Mouse (Mus musculus): ENCODE measurements around the gene Boc. TPM values are rescaled to one million over a fixed set of nuclear protein-coding genes. Genes with fewer than 3 reads are reported as not detected.

Gene Boc
- polyA plus RNA-seq, 1 experiment from 2014 or later, result 8.3 TPM

DNA sequence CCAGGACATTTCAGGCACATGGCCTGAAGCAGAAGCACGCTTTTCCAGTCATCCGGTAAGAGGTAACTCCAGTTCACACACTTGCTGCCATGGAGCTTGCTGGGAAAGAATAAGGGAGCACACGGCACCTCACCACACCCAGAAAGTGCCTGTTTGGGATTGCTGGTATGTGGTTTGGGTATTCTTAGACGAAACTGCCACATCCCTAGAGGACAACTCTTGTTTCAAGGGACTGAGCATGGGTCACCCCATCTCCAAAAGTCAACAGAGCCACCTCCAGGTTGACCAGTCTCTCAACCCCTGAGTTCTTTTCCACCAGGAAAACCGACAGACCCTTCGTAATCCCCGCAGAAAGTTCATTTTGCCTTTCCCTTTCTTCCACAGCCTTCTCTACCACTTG lies 1.6 kb downstream of the Boc start:
- 58% methylated on average over 7 of the region's 7 CpGs for WGBS
- H3K36me3 ChIP-seq (ENCODE audit: control insufficient read depth, insufficient read depth), result no peaks in the 10 kb centered on the region
- 0 out of 2 replicates have a peak, but pooled peaks cover 3% of the 10 kb centered on the region for H3K4me1 ChIP-seq (ENCODE audit: control insufficient read depth, insufficient read depth, low read length)
- H3K27me3 ChIP-seq (ENCODE audit: control insufficient read depth, insufficient read depth, low read length), result no peaks in the 10 kb centered on the region; the same call in none of the 2 replicates
- H3K4me2 ChIP-seq (ENCODE audit: low read depth, low read length), result peak overlapping the region; percentile 83
- no peak overlapping the region; the same call in 1 of the 2 replicates for H3K27ac ChIP-seq (ENCODE audit: low read length)
- ATAC-seq (replicated peaks; ENCODE audit: extremely low read depth, insufficient read depth, low FRiP score), result no peak
- peak overlapping the region; percentile 75 for H3K9ac ChIP-seq (ENCODE audit: low read length)
- H3K9me3 ChIP-seq (replicated peaks; ENCODE audit: control insufficient read depth, low read length), result 0 out of 2 replicates have a peak, but pooled peaks cover 3% of the 10 kb centered on the region
- peak overlapping the region; percentile 82 for H3K4me3 ChIP-seq (ENCODE audit: low read length)

DNA sequence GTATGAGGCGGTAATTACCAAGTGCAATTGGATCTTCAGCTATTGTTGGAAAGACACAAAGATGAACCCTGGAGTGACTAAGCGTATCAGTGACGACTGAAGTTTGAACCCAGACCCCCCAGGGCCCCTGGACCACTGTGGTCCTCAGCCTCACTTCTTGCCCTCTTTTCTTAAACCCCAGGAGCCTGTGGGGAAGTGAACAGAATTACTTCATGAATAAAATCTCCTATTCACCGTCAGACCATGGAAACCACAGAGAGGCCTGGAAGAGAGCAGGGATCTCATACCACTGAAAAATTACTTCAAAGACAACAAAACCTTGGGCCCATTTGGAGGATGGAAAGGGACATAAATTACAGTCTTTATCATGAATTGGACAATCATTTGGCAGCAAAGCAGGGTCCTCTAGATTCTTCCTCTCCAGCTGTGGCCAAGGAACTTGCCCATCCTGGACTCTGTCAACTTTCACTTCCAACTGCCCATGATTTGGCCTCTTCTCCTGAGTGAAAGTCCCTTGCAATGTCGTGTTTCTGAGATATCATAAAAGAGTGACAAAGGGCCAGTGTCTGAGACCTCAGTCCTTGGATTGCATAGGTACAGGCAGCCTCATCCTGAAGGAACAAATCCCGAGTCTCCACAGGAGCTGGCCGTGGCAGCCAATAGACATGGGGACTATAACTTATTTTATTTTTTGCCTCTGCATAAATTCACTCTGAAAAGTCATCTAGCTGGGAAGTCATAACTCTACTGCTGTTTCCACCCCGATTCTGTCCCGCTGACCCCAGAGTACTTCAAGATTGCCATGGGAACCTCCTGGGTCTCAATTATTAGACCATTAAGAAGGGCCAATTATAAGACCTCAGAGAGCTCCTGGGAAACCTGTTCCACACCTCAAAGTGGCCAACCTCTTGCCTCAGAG lies 2.6 kb downstream of the Boc start:
- Histone ChIP-seq H3K4me2 (ENCODE audit: low read depth, low read length) (peak overlapping the region; percentile 83), H3K27me3 (ENCODE audit: control insufficient read depth, insufficient read depth, low read length) (no peaks in the 10 kb centered on the region; the same call in none of the 2 replicates), H3K4me3 (ENCODE audit: low read length) (peak overlapping the region; percentile 82), H3K36me3 (ENCODE audit: control insufficient read depth, insufficient read depth) (no peaks in the 10 kb centered on the region), H3K9me3 (replicated peaks; ENCODE audit: control insufficient read depth, low read length) (0 out of 2 replicates have a peak, but pooled peaks cover 3% of the 10 kb centered on the region), H3K4me1 (ENCODE audit: control insufficient read depth, insufficient read depth, low read length) (0 out of 2 replicates have a peak, but pooled peaks cover 3% of the 10 kb centered on the region), H3K9ac (ENCODE audit: low read length) (no peak overlapping the region), H3K27ac (ENCODE audit: low read length) (no peak overlapping the region)
- no peak for ATAC-seq (replicated peaks; ENCODE audit: extremely low read depth, insufficient read depth, low FRiP score)
- 73% methylated on average over 9 of the region's 9 CpGs for WGBS

DNA sequence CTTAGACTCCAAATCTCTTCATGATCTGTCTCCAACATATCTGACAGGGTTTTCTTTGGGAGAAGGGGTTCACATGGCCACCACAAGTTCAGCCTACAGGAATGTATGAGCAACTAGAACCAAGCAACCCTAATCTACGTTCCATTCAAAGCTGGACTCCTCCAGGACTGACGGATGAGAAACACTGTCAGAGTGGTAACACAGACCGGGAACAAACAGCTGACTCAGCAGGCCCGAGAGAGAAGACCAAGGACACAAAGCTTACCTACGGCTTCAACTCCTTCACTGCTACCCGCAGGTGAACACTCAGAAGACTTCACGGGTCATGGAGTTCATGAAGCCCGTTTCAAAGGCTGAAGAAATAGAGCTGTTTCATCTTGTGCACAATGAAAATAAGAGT lies 4.8 kb downstream of the Boc start:
- Histone ChIP-seq H3K9me3 (replicated peaks; ENCODE audit: control insufficient read depth, low read length) (no peaks in the 10 kb centered on the region), H3K4me3 (ENCODE audit: low read length) (no peak overlapping the region), H3K27me3 (ENCODE audit: control insufficient read depth, insufficient read depth, low read length) (no peaks in the 10 kb centered on the region; the same call in 1 of the 2 replicates), H3K27ac (ENCODE audit: low read length) (no peak overlapping the region), H3K36me3 (ENCODE audit: control insufficient read depth, insufficient read depth) (no peaks in the 10 kb centered on the region), H3K4me2 (ENCODE audit: low read depth, low read length) (no peak overlapping the region), H3K4me1 (ENCODE audit: control insufficient read depth, insufficient read depth, low read length) (peaks cover 8% of the 10 kb centered on the region), H3K9ac (ENCODE audit: low read length) (no peak overlapping the region)
- no peak for ATAC-seq (replicated peaks; ENCODE audit: extremely low read depth, insufficient read depth, low FRiP score)
- 64% methylated on average over 8 of the region's 8 CpGs for WGBS

DNA sequence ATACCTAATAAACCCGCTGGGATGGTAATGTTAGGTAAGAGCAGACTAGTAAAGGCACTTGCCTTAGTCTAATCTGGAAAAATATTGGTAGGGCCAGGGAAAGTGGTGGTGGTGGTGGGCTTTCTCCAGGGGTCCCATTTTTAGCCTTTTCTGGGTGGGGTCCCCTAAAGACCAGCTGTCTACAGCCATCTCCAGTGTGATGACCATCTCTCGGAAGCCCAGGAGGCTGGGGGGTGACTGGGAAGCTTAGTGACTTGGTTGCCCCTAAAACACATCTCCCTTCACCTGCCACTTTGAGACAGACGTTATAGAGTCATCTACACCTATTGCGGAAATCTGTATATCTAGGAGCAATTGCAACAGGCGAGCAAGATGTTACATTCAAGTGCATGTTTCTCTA lies 6.0 kb downstream of the Boc start:
- no peak for ATAC-seq (replicated peaks; ENCODE audit: extremely low read depth, insufficient read depth, low FRiP score)
- no peak overlapping the region for H3K4me2 ChIP-seq (ENCODE audit: low read depth, low read length)
- no peak overlapping the region for H3K9ac ChIP-seq (ENCODE audit: low read length)
- no peaks in the 10 kb centered on the region; the same call in 1 of the 2 replicates for H3K27me3 ChIP-seq (ENCODE audit: control insufficient read depth, insufficient read depth, low read length)
- no peaks in the 10 kb centered on the region for H3K9me3 ChIP-seq (replicated peaks; ENCODE audit: control insufficient read depth, low read length)
- peaks cover 8% of the 10 kb centered on the region for H3K4me1 ChIP-seq (ENCODE audit: control insufficient read depth, insufficient read depth, low read length)
- no peak overlapping the region for H3K4me3 ChIP-seq (ENCODE audit: low read length)
- H3K36me3 ChIP-seq (ENCODE audit: control insufficient read depth, insufficient read depth), result no peaks in the 10 kb centered on the region
- H3K27ac ChIP-seq (ENCODE audit: low read length), result no peak overlapping the region
- WGBS, result 81% methylated on average over 5 of the region's 5 CpGs

DNA sequence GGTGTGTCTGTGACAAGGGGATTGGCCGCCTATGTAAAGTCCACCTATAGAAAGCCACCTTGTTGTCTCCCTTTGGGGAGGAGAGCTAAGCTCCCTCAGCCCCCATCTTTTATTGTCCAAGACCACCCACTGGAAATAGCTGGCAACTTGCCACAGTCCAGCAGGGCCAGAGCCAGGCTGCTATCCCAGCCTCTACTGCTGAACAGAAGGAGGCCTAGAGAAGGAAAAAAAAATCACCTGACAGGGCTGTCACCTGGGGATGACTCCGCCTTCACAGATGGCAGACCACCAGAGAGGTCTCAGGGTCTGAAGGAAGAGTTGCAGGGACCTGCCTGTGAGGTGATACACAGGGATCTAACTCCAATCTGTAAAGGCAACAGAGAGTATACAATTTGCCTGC lies 6.7 kb downstream of the Boc start:
- no peak for ATAC-seq (replicated peaks; ENCODE audit: extremely low read depth, insufficient read depth, low FRiP score)
- Histone ChIP-seq H3K9ac (ENCODE audit: low read length) (no peak overlapping the region), H3K4me3 (ENCODE audit: low read length) (no peak overlapping the region), H3K4me2 (ENCODE audit: low read depth, low read length) (no peak overlapping the region), H3K27me3 (ENCODE audit: control insufficient read depth, insufficient read depth, low read length) (no peaks in the 10 kb centered on the region; the same call in 1 of the 2 replicates), H3K9me3 (replicated peaks; ENCODE audit: control insufficient read depth, low read length) (no peaks in the 10 kb centered on the region), H3K27ac (ENCODE audit: low read length) (no peak overlapping the region), H3K4me1 (ENCODE audit: control insufficient read depth, insufficient read depth, low read length) (peaks cover 8% of the 10 kb centered on the region), H3K36me3 (ENCODE audit: control insufficient read depth, insufficient read depth) (no peaks in the 10 kb centered on the region)
- WGBS, result 75% methylated on average over 2 of the region's 2 CpGs

DNA sequence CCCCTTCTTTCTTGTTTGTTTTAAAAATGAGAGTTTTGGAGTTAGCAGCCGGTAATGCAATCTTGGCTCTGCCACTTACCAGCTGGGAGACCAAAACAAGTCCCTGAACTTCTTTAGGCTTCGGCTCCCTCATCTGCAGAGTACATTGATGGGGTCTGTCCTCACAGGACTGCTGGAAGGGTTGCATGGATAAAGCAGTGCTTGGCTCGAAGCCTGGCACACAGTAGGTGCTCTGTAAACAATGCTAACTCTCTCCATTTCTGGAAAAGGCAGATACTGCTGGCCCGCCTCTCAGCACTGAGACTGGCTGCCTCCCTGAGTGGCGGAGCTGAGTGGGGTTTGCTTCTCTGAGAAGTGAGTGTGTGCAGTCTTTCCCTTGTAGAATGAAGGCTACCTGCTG lies 7.2 kb downstream of the Boc start:
- no peak for ATAC-seq (replicated peaks; ENCODE audit: extremely low read depth, insufficient read depth, low FRiP score)
- H3K27me3 ChIP-seq (ENCODE audit: control insufficient read depth, insufficient read depth, low read length), result no peaks in the 10 kb centered on the region

DNA sequence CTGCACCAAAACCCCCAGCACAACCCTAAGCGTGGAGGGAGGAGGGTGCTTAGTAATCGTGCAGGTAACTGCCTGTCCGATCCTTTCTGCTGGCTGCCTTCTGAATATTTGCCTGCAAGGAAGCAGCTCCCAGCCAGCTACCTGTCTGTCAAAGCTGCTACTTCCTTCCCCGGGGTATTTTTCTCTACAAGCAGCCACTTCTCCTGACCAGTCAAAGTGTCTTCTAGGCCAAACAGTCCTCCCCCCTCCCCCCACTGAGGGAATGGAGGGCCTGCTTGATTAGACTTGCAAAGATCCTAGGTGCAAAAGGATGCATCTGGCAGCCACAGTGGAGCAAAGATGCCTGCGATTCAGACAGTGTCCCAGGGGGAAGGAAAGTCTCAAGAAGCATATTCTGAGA lies 7.9 kb downstream of the Boc start:
- no peak overlapping the region for H3K27ac ChIP-seq (ENCODE audit: low read length)
- peaks cover 11% of the 10 kb centered on the region for H3K4me1 ChIP-seq (ENCODE audit: control insufficient read depth, insufficient read depth, low read length)
- no peaks in the 10 kb centered on the region for H3K27me3 ChIP-seq (ENCODE audit: control insufficient read depth, insufficient read depth, low read length)
- ATAC-seq (replicated peaks; ENCODE audit: extremely low read depth, insufficient read depth, low FRiP score), result 0 out of 2 replicates have a peak, but pooled peaks have one; percentile 16
- no peak overlapping the region for H3K4me2 ChIP-seq (ENCODE audit: low read depth, low read length)
- H3K4me3 ChIP-seq (ENCODE audit: low read length), result no peak overlapping the region
- H3K9me3 ChIP-seq (replicated peaks; ENCODE audit: control insufficient read depth, low read length), result no peaks in the 10 kb centered on the region
- H3K36me3 ChIP-seq (ENCODE audit: control insufficient read depth, insufficient read depth), result no peaks in the 10 kb centered on the region
- WGBS, result 17% methylated on average over 5 of the region's 5 CpGs
- H3K9ac ChIP-seq (ENCODE audit: low read length), result no peak overlapping the region

More for the DNA sequence above, 7.2 kb downstream of the Boc start:
- Histone ChIP-seq H3K4me2 (ENCODE audit: low read depth, low read length) (no peak overlapping the region), H3K9me3 (replicated peaks; ENCODE audit: control insufficient read depth, low read length) (no peaks in the 10 kb centered on the region), H3K4me3 (ENCODE audit: low read length) (no peak overlapping the region), H3K36me3 (ENCODE audit: control insufficient read depth, insufficient read depth) (no peaks in the 10 kb centered on the region), H3K9ac (ENCODE audit: low read length) (no peak overlapping the region), H3K4me1 (ENCODE audit: control insufficient read depth, insufficient read depth, low read length) (peaks cover 8% of the 10 kb centered on the region), H3K27ac (ENCODE audit: low read length) (no peak overlapping the region)
- WGBS, result 53% methylated on average over 5 of the region's 5 CpGs

DNA sequence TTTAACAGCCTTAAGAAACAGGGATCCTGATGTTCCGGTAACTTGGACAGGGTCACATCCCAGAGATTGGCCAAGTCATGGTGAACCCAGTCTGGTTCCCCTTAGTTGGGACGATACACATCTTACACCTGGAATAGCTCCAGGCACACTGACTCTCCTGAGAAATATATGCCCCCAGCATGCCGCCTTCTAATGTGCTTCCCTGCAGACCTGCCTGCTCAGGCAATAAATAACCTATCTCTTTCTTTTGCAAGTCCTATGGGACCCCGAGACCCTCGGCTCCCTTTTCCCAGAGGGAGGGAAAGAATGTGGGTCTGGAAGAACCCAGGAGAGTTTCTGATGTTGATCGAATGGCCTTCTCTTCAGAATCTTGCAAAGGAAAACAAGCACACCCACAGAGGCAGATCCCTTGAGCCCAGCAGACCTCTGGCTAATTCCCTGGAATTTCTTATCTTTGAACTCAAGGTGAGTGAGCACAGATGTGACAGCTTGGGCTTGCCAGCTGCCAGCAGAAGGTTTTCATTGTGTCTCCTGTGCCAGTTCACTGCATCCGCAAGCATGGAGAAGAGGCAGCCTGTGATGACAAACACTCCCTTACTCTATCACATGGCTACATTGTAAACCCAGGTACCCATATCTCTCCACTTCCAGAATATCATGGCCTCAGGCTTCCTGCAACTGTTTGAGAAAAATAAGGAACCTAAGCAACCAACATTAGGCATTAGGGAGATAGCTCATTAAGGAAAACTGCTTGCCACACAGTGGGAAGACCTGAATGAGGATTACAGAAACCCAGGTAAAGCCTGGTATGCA lies 8.6 kb downstream of the Boc start:
- Histone ChIP-seq H3K9me3 (replicated peaks; ENCODE audit: control insufficient read depth, low read length) (no peaks in the 10 kb centered on the region), H3K27me3 (ENCODE audit: control insufficient read depth, insufficient read depth, low read length) (no peaks in the 10 kb centered on the region), H3K36me3 (ENCODE audit: control insufficient read depth, insufficient read depth) (no peaks in the 10 kb centered on the region), H3K27ac (ENCODE audit: low read length) (no peak overlapping the region), H3K4me3 (ENCODE audit: low read length) (no peak overlapping the region), H3K4me1 (ENCODE audit: control insufficient read depth, insufficient read depth, low read length) (peaks cover 11% of the 10 kb centered on the region), H3K9ac (ENCODE audit: low read length) (no peak overlapping the region), H3K4me2 (ENCODE audit: low read depth, low read length) (no peak overlapping the region)
- ATAC-seq (replicated peaks; ENCODE audit: extremely low read depth, insufficient read depth, low FRiP score), result no peak
- 35% methylated on average over 7 of the region's 7 CpGs for WGBS

Data from heart, embryonic 16.5 days (tissue).